Mouse (Mus musculus): ENCODE data around the gene Mfsd11.
"Not testable (repeated sequence)": the region's sequence is repeated elsewhere in the genome, so short reads cannot be mapped to it uniquely, and the experiment has no call there.

Mfsd11 gene

GRCm38 (mm10) chr11:116821057-116821940, 30.9 kb upstream of the Mfsd11 start:
- peak; percentile 62 for DNase-seq

- peak; percentile 45 for DNase-seq
These were observed 30.0 kb upstream of the Mfsd11 start for GRCm38 (mm10) chr11:116822215-116822614.

- DNase-seq, result no peak
These were observed 29.6 kb upstream of the Mfsd11 start for GRCm38 (mm10) chr11:116822626-116823025.

GRCm38 (mm10) chr11:116823255-116823654, 29.0 kb upstream of the Mfsd11 start:
- no peak for DNase-seq

GRCm38 (mm10) chr11:116823885-116824284, 28.4 kb upstream of the Mfsd11 start:
- not testable (repeated sequence) for DNase-seq

- no peak for DNase-seq
These were observed 27.0 kb upstream of the Mfsd11 start for GRCm38 (mm10) chr11:116825230-116825629.

GRCm38 (mm10) chr11:116826550-116827504, 25.4 kb upstream of the Mfsd11 start:
- no peak for DNase-seq

GRCm38 (mm10) chr11:116827534-116828165, 24.6 kb upstream of the Mfsd11 start, which contains the start of gene Mxra7:
Gene Mxra7 (minus strand): TSS chr11:116828046.
- peak; percentile 91 for DNase-seq

GRCm38 (mm10) chr11:116832172-116832685, 20.0 kb upstream of the Mfsd11 start:
- DNase-seq, result no peak

- DNase-seq, result no peak
These were observed 17.3 kb upstream of the Mfsd11 start for GRCm38 (mm10) chr11:116834954-116835353.

GRCm38 (mm10) chr11:116836283-116836682, 16.0 kb upstream of the Mfsd11 start:
- DNase-seq, result no peak

- no peak for DNase-seq
These were observed 14.8 kb upstream of the Mfsd11 start for GRCm38 (mm10) chr11:116837441-116837840.

GRCm38 (mm10) chr11:116838936-116839335, 13.3 kb upstream of the Mfsd11 start:
- DNase-seq, result no peak

- no peak for DNase-seq
These were observed 12.6 kb upstream of the Mfsd11 start for GRCm38 (mm10) chr11:116839601-116840000.

- no peak for DNase-seq
These were observed 11.5 kb upstream of the Mfsd11 start for GRCm38 (mm10) chr11:116840748-116841147.

GRCm38 (mm10) chr11:116842531-116843260, 9.5 kb upstream of the Mfsd11 start:
- peak; percentile 73 for DNase-seq

- peak; percentile 98 for DNase-seq
These were observed 8.7 kb upstream of the Mfsd11 start, which contains the start of the genes Mettl23 and Jmjd6 for GRCm38 (mm10) chr11:116843261-116844233. Gene Mettl23 (plus strand): TSS chr11:116843278. Gene Jmjd6 (minus strand): TSS chr11:116843449.

- no peak for DNase-seq
These were observed 5.6 kb upstream of the Mfsd11 start for GRCm38 (mm10) chr11:116846593-116847181.

- DNase-seq, result no peak
These were observed 4.8 kb upstream of the Mfsd11 start for GRCm38 (mm10) chr11:116847187-116848085.

Measured in lung, postnatal 10 days (tissue).